Mouse (Mus musculus) megakaryocyte, embryonic 14.5 days (primary cell): ENCODE results near the gene Hipk2.

Source experiments
- FLI1 ChIP-seq: IDR thresholded peaks from 2 replicates; pipeline ENCODE4 v1.6.1; 2012; ENCODE audit warnings: low read length, inconsistent platforms, mixed read lengths
- GATA1 ChIP-seq: IDR thresholded peaks from 3 replicates; pipeline ENCODE4 v1.6.1; 2012; ENCODE audit warnings: mixed read lengths, low read length, inconsistent platforms, borderline replicate concordance

- TF ChIP-seq FLI1 (no peak), GATA1 (no peak)
Measured at GRCm38 (mm10) chr6:38841551-38841950, 34.4 kb downstream of the Hipk2 start.
